Mouse (Mus musculus): Measurements from ENCODE around the gene Dgkk. TPM values are rescaled to one million over a fixed set of nuclear protein-coding genes. Genes with fewer than 3 reads are reported as not detected.
A peak's percentile ranks its signal among the peaks of the same experiment; 100 is the strongest.
"Not testable (repeated sequence)": the region's sequence is repeated elsewhere in the genome, so short reads cannot be mapped to it uniquely, and the experiment has no call there.

The Dgkk gene
- under 1 TPM in 2 of 4 experiments, not detected in 2; 0.09 to 0.16 TPM for total RNA-seq (2022)

- DNase-seq (ENCODE audit: low spot score), result not testable (repeated sequence)
Observed at GRCm38 (mm10) chrX:6779006-6779405, at the start of gene Dgkk. Gene Dgkk, plus strand, starts transcription at chrX:6779306.

DNA sequence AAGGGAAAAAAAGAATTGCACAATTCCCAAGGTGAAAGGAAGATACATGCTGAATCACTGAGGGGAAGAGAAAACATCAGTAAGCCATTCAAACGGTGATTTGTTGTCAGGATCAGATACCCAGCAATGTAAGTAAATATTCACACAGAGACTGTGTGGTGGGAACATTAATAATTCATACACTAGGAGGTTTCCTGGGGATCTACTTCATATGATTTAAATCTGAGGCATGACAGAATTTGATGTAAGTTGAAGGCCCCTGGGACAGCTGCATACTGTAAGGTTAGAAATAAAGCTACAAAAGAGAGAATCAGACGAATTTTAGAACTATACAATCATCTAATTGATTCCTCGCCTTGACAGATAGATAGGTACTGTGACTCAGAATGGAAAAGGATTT is 45.1 kb upstream of the Dgkk start:
- no peak for DNase-seq (ENCODE audit: low spot score)

GRCm38 (mm10) chrX:6750714-6751113 is 28.4 kb upstream of the Dgkk start:
- DNase-seq (ENCODE audit: low spot score), result no peak

DNA sequence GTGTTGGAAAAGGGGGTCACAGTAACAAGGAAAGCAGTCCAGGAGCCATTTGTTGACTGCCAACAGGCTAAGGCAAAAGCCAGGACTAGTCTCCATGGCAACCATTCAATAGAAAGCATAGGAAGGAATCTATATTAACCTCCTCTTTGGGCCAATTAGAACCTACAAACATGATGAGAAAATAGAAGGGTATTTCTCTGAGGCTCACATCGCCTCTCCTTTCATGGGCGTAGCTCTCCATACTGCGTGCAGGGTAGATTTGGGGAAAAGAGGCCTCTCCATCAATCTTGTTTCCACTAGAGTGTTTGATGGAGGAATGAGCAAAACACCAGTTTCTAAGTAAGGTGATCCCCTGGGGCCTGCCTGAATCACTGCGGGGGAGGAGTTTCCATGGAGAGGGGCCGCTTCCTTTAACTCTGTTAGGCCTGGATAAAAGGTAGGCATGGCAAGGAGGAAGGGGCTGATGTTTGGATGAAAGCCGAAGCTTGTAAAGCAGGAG is 27.5 kb upstream of the Dgkk start:
- DNase-seq (ENCODE audit: low spot score), result no peak

- DNase-seq (ENCODE audit: low spot score), result no peak
Observed at GRCm38 (mm10) chrX:6777489-6778249, 1.4 kb upstream of the Dgkk start.

GRCm38 (mm10) chrX:6778250-6778637 is 862 bp upstream of the Dgkk start:
- DNase-seq (ENCODE audit: low spot score), result no peak

DNA sequence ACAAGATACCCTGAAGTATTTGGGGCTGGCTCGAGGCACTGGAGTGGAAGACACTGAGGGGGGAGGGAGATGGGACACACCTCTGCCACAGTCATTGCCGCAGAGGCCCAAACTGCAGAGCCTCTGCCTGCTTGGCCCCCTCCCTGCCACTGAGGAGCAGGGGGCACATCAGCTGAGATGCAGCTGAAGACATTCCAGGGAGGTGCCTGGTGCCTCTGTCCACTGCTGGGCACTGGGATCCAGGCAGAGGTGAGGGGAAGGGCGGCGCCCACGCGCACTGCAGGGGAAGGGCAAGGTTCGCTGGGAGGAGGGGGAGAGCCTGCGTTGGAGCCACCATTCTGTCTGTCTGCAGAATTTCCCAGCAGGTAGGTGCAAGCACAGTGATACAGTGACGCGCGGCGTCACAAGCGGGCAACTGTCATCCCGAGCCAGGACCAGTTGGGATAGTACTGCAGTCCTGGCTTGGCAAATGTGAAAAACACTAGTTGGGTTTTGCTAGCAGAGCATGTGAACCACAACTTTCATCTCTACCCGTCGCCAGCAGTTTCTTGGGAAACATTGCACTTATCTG is 948 bp downstream of the Dgkk start:
- DNase-seq (ENCODE audit: low spot score), result no peak

DNA sequence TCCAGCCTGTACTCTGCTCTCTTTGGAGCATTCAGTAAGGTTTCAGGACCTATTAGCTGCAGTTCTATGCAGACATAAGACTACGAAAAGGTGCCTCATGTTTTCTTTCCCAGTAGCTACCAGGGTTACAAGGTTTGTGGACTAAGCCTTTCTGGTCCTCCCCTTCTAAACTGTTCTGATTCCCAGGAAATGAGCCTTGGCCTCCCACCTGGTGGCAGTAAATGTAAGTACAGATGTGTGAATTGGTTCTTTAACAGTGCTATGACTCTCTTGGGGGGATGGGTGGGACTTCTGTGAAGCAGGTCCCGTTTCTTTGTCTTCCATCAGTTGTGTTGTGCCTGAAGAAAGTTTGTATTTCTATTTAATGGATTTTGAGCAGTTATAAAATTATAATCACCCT is 53.4 kb downstream of the Dgkk start:
- DNase-seq (ENCODE audit: low spot score), result no peak

- DNase-seq (ENCODE audit: low spot score), result no peak
Observed at GRCm38 (mm10) chrX:6853466-6853865, 74.4 kb downstream of the Dgkk start.

DNA sequence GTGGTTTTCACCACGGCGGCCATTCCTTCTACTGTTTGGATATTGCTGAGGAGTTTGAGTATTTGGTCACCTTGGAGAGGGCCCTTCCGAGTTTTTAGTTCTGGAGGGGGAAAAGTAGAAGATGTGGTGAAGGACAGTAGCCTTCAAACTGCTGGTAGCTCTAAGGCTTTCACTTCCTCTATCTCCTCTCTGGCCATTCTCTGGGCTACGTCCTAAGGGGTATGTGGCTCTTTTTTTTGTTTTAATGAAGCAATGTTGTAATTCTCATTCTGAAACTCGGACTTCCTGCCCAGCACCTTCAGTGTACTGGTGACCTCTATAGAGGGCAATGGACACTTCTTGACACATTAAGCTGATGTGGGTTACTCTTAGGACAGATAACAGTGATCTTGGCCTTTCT is 75.0 kb downstream of the Dgkk start:
- DNase-seq (ENCODE audit: low spot score), result no peak

GRCm38 (mm10) chrX:6893933-6894332 is 114.8 kb downstream of the Dgkk start:
- DNase-seq (ENCODE audit: low spot score), result no peak

DNA sequence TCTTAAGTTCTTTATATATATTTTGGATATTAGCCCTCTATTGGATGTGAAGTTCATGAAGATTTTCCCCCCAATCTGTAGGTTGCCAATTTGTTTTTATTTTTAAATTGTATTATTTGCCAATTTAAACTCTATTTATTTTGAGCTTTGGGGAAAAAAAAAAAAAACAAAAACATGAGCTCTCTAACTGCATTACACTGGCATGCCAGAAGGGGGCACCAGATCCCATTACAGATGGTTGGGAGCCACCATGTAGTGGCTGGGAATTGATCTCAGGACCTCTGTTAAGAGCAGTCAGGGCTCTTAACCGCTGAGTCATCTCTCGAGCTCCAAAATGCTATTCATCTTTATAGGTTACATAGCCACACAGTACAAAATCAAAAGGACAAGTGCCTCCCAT is 131.9 kb downstream of the Dgkk start:
- DNase-seq (ENCODE audit: low spot score), result no peak

- DNase-seq (ENCODE audit: low spot score), result peak; percentile 2
Observed at GRCm38 (mm10) chrX:6922165-6922564, 143.1 kb downstream of the Dgkk start.

DNA sequence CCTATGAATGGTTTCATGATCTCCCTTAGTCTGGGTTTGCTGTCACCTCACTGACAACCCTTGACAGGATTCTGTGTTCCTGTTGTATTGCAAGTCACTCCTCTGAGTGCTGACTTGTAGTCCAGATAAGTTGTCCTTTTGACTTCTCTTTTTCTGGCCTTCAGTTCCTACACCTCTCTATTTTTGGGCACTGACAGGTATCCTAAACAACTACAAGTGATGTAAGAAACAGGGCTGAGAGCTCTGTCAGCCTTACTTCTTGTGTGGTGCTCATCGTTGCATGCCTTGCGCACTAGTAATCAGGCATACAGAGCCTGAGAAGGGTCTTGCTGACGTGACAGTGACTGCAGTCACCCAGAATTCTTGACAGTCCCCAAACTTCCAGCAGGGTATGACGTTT is 147.1 kb downstream of the Dgkk start:
- no peak for DNase-seq (ENCODE audit: low spot score)

DNA sequence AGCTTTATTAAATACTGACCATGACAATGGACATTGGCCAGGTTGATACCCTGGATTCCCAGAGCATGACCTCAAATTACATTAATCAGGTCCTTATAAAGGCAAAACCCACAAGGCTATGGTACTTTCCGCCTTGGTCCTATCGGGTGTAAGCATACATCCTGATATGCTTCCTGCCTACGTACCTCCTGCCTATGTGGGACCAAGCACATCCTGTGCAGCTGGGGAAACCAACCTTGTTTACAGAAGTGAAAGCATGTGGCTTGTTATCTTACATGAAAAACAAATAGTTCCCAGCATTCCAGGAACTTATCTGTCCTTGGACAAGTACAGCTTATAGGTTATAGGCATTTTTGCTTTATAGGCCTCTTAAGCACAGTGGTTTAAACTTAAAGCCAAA is 189.5 kb downstream of the Dgkk start:
- DNase-seq (ENCODE audit: low spot score), result no peak

DNA sequence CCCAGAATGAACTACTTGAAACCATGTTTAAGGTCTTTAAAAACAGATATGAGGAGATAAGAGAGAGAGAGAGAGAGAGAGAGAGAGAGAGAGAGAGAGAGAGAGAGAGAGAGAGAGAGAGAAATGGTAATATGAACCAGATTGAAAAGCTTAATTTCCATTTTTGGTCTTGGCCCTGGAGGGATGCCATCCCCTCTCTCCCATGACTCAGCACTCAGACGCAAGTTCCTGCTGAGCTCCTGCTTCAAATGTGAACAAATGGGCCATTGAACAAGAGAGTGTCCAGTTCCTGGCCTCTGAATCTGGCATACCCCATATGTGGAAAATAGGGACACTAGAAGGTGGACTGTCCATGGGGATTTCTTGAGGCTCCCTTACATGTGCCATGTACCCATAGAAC is 192.8 kb downstream of the Dgkk start:
- no peak for DNase-seq (ENCODE audit: low spot score)

GRCm38 (mm10) chrX:6983916-6984315 is 204.8 kb downstream of the Dgkk start:
- DNase-seq (ENCODE audit: low spot score), result not testable (repeated sequence)
